Mouse (Mus musculus) hindbrain, embryonic 15.5 days (tissue): ENCODE measurements around the gene Sap18b. TPM values are rescaled to one million over a fixed set of nuclear protein-coding genes. Genes with fewer than 3 reads are reported as not detected.
"Not testable (repeated sequence)": the region's sequence is repeated elsewhere in the genome, so short reads cannot be mapped to it uniquely, and the experiment has no call there.

Experiments used
- ATAC-seq: fragments of 200-750 bp; cut with Nextera tagmentation; 2 replicates; pipeline ENCODE4 v1.8.0; 2017; ENCODE audit warnings: low read depth, moderate number of reproducible peaks, moderate TSS enrichment; ENCODE audit not compliant: low FRiP score
- H3K27ac ChIP-seq: fragments of 300-500 bp; sonication (generic); replicated peaks from 2 replicates; pipeline ENCODE4 v1.5.1; 2015; ENCODE audit warnings: mild to moderate bottlenecking, inconsistent platforms
- H3K27me3 ChIP-seq: fragments of 300-500 bp; sonication (generic); 2 replicates; pipeline ENCODE4 v1.6.1; 2015; ENCODE audit warnings: control low read depth, inconsistent platforms
- H3K36me3 ChIP-seq: fragments of 300-500 bp; sonication (generic); 2 replicates; pipeline ENCODE4 v1.6.1; 2015; ENCODE audit warnings: control low read depth, inconsistent platforms
- H3K4me1 ChIP-seq: fragments of 300-500 bp; sonication (generic); replicated peaks from 2 replicates; pipeline ENCODE4 v1.6.1; 2015; ENCODE audit warnings: control low read depth, inconsistent platforms
- H3K4me2 ChIP-seq: fragments of 300-500 bp; sonication (generic); 2 replicates; pipeline ENCODE4 v1.6.1; 2015; ENCODE audit warnings: moderate library complexity, mild to moderate bottlenecking, inconsistent platforms
- H3K4me3 ChIP-seq: fragments of 300-500 bp; sonication (generic); 2 replicates; pipeline ENCODE4 v1.5.1; 2015; ENCODE audit warnings: mild to moderate bottlenecking, inconsistent platforms
- H3K9ac ChIP-seq: fragments of 300-500 bp; sonication (generic); 2 replicates; pipeline ENCODE4 v1.6.1; 2015; ENCODE audit warnings: inconsistent platforms
- H3K9me3 ChIP-seq: fragments of 300-500 bp; sonication (generic); 2 replicates; pipeline ENCODE4 v1.6.1; 2016; ENCODE audit warnings: control low read depth, inconsistent platforms
- WGBS: fragments of 180-500 bp; shearing (Covaris S2); methylation state at CpG from one replicate; pipeline ENCODE4 v1.1.7; 2015; 5-methylcytosine and 5-hydroxymethylcytosine counted together
- polyA plus RNA-seq: library from polyadenylated mRNA; unstranded; fragments of >200 nt; fragmentation: Nextera tagmentation; extraction: Ambion mirVana; gene quantifications from 2 replicates; pipeline ENCODE4 v1.2.1, GENCODE M21; 2015

Gene Sap18b
- polyA plus RNA-seq, 1 experiment from 2014 or later: 235 TPM

- Histone ChIP-seq H3K9ac (peak overlapping the region; percentile 61; the same call in 1 of the 2 replicates), H3K4me3 (peak overlapping the region; percentile 71), H3K4me1 (peaks cover 14% of the 10 kb centered on the region), H3K36me3 (peaks cover 2% of the 10 kb centered on the region; the same call in 1 of the 2 replicates), H3K9me3 (no peaks in the 10 kb centered on the region), H3K27ac (no peak overlapping the region), H3K4me2 (peak overlapping the region; percentile 67), H3K27me3 (no peaks in the 10 kb centered on the region)
- WGBS: 79% methylated on average over 4 of the region's 4 CpGs
- no peak for ATAC-seq
These were observed 27.1 kb downstream of the Sap18b start for GRCm38 (mm10) chr8:95852290-95852689.

- Histone ChIP-seq H3K9ac (peak within 1 kb of the TSS; percentile 61), H3K4me1 (peaks cover 14% of the 10 kb centered on the region), H3K36me3 (no peaks in the 10 kb centered on the region), H3K4me3 (peak within 1 kb of the TSS; percentile 71), H3K27ac (no peak within 1 kb of the TSS), H3K4me2 (peak within 1 kb of the TSS; percentile 67), H3K27me3 (no peaks in the 10 kb centered on the region), H3K9me3 (no peaks in the 10 kb centered on the region)
- 23% methylated on average over 22 of the region's 22 CpGs for WGBS
- peak; percentile 95 for ATAC-seq
These were observed 28.1 kb downstream of the Sap18b start, which contains the start of gene Slc38a7 for GRCm38 (mm10) chr8:95853102-95853843. TSS of gene Slc38a7 (minus strand) at chr8:95853539.

- Histone ChIP-seq H3K27me3 (no peaks in the 10 kb centered on the region), H3K36me3 (no peaks in the 10 kb centered on the region), H3K4me3 (no peak overlapping the region), H3K9me3 (no peaks in the 10 kb centered on the region), H3K9ac (no peak overlapping the region), H3K4me1 (peaks cover 14% of the 10 kb centered on the region), H3K27ac (no peak overlapping the region), H3K4me2 (no peak overlapping the region)
- WGBS: 88% methylated on average over 6 of the region's 6 CpGs
- no peak for ATAC-seq
These were observed 29.0 kb downstream of the Sap18b start for GRCm38 (mm10) chr8:95854174-95854573.

- 58% methylated on average over 11 of the region's 11 CpGs for WGBS
These were observed 38.8 kb downstream of the Sap18b start for GRCm38 (mm10) chr8:95863761-95864440.

GRCm38 (mm10) chr8:95864851-95865250 lies 39.7 kb downstream of the Sap18b start:
- H3K27ac ChIP-seq, H3K4me3 ChIP-seq, H3K27me3 ChIP-seq, H3K9me3 ChIP-seq, H3K4me2 ChIP-seq, H3K4me1 ChIP-seq, ATAC-seq, H3K9ac ChIP-seq: not testable (repeated sequence)
- WGBS: 96% methylated on average over 18 of the region's 18 CpGs
- H3K36me3 ChIP-seq: peaks cover 54% of the 10 kb centered on the region

More at GRCm38 (mm10) chr8:95863761-95864440, 38.8 kb downstream of the Sap18b start:
- not testable (repeated sequence) for H3K9me3 ChIP-seq, ATAC-seq, H3K27me3 ChIP-seq, H3K4me1 ChIP-seq, H3K4me2 ChIP-seq, H3K27ac ChIP-seq, H3K4me3 ChIP-seq, H3K9ac ChIP-seq
- peaks cover 45% of the 10 kb centered on the region for H3K36me3 ChIP-seq

- no peaks in the 10 kb centered on the region for H3K4me1 ChIP-seq
These were observed 46.5 kb downstream of the Sap18b start for GRCm38 (mm10) chr8:95871690-95872089.

GRCm38 (mm10) chr8:95875270-95875669 lies 50.1 kb downstream of the Sap18b start:
- WGBS: 96% methylated on average over 7 of the region's 7 CpGs
- H3K36me3 ChIP-seq: peaks cover 66% of the 10 kb centered on the region

More at GRCm38 (mm10) chr8:95871690-95872089, 46.5 kb downstream of the Sap18b start:
- no peak for ATAC-seq
- H3K9me3 ChIP-seq: no peaks in the 10 kb centered on the region
- no peaks in the 10 kb centered on the region for H3K27me3 ChIP-seq
- no peak overlapping the region for H3K4me3 ChIP-seq
- WGBS: 91% methylated on average over 16 of the region's 16 CpGs
- no peak overlapping the region for H3K4me2 ChIP-seq
- no peak overlapping the region for H3K27ac ChIP-seq
- H3K9ac ChIP-seq: no peak overlapping the region
- H3K36me3 ChIP-seq: peaks cover 93% of the 10 kb centered on the region

More at GRCm38 (mm10) chr8:95875270-95875669, 50.1 kb downstream of the Sap18b start:
- ATAC-seq: no peak
- peaks cover 12% of the 10 kb centered on the region for H3K4me1 ChIP-seq
- H3K9me3 ChIP-seq: no peaks in the 10 kb centered on the region
- H3K27ac ChIP-seq: no peak overlapping the region
- no peak overlapping the region for H3K4me3 ChIP-seq
- H3K9ac ChIP-seq: no peak overlapping the region
- no peaks in the 10 kb centered on the region for H3K27me3 ChIP-seq
- H3K4me2 ChIP-seq: no peak overlapping the region

Other genes starting within 250 kb of the Sap18b start
- gene Prss54, start 249.0 kb upstream of the Sap18b start, polyA plus RNA-seq: not detected in 2 replicates
- 8.4 and 8.5 TPM in 2 replicates for gene Gins3, start 191.9 kb upstream of the Sap18b start, polyA plus RNA-seq
- gene Ndrg4, start 148.4 kb upstream of the Sap18b start, polyA plus RNA-seq: 445 and 454 TPM in 2 replicates
- 33.1 and 34.7 TPM in 2 replicates for gene Setd6, start 109.5 kb upstream of the Sap18b start, polyA plus RNA-seq
- 37.3 and 39.2 TPM in 2 replicates for gene Cnot1, start 17.9 kb upstream of the Sap18b start, polyA plus RNA-seq
- gene Slc38a7, start 28.2 kb downstream of the Sap18b start, polyA plus RNA-seq: 25.0 and 26.1 TPM in 2 replicates
- gene Got2, start 63.2 kb downstream of the Sap18b start, polyA plus RNA-seq: 223 and 227 TPM in 2 replicates